Mouse (Mus musculus) c-Kit-negative CD71-positive TER-119-positive erythroid progenitor cells, embryonic 14.5 days (primary cell): ENCODE results near the gene Klhl18.

Experiments used
- DNase-seq: peaks from one replicate; pipeline ENCODE4 v3.0.0-alpha.2; 2013; ENCODE audit warnings: low read depth, low spot score

Klhl18 gene

DNA sequence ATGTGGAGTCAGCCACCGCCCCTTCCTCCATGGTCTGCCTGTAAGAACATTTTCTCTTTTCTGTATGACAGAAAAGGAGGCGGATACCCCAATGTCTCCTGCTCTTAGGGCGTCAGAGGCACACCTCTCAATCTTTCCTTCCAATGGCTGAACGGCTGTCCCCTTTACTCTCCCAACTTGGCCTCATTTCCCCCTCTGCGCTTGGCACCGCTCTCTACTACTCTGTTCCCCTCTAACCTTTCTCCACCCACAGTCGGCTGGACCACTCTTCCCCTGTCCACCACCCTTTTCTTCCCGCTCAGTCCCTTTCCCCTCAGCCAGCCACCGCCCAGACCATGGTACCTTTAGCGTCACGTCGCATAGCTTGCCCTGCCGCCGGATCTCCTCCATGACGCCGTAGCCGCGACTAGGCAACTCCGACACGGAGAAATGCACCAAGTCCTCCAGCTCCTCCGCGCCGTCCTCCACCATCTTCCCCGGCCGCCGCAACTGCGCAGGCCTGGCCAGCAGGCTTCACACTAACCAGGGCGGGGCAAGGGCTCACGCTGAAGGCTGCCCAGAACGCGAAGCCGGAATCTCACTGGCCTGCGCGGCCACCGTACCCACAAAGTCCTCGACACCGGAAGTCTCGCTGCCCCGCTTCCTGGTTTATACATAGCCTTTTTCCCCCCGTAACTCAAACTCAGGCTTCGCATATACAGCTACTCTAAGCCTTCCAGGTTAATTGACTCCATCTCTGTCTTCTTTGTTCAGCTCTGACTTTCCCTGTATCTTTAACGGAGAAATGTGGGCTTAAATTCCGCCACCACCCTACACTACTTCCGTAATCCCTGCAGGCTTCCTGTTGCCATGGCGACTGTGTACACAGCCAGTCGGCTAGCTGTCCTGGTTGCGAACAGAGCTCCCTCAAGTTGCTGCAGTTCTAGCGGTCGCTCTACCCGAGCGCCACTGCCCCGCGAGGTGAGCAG lies at the start of gene Klhl18, which contains the start of gene Kif9:
Klhl18 (minus strand) TSS at position 571 of the 968 bp plus-strand sequence.
Kif9 (plus strand) TSS at position 835 of the 968 bp plus-strand sequence.
- peak; percentile 86 for DNase-seq

DNA sequence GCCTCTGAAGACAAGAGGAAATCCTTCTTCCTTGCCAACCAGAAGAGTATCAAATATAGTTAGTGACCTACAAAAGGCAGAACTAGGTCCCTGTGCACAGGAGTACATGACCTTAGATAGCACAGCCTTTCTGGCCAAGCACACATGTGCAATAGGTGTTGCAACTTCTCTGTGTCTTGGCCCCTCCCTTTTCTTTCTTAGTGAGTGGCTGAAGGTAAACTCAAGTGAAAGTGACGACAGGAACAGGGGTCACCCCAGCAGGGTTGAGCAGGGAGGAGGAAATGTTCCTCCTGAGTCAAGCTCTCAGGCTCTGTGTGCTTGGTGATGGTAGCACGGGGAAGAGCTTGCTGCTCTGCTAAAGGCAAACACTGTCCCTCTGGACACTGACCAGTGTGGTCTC lies 49.2 kb upstream of the Klhl18 start:
- no peak for DNase-seq

DNA sequence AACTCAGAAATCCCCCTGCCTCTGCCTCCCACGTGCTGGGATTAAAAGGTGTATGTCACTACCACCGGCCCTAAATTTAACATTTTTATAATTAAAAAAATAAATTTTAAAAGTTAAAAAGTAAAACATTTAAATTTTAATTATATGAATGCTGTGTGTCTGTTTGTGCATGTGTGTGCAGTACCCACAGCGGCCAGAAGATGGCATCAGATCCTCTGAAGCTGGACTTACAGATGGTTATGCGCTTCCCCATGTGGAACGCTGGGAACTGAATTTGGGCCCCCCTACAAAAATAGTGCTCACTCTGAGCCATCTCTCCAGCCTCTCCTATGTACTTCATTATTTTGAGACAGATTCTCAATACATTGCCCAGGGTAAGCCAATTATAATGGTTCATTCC lies 14.4 kb upstream of the Klhl18 start:
- no peak for DNase-seq

DNA sequence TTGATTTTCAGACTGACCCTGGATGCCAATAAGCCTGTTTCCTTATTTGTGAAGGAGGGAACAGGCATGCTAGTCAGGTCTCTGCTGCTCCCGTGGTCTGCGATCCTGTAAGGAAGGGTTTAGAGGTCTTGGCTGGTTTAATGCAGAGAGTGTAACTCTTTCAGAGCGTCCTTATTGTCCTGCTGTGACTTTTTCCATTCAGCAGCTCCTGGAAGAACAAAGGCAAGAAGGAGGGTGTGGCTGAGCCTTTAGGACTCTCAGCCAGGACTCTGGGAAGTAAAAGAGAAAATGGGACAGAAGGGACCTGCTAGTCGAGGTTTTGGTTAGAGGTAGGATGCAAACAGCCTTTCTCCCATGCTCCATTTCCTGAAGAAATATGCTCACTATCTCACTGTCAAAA lies 12.3 kb upstream of the Klhl18 start:
- DNase-seq: no peak

DNA sequence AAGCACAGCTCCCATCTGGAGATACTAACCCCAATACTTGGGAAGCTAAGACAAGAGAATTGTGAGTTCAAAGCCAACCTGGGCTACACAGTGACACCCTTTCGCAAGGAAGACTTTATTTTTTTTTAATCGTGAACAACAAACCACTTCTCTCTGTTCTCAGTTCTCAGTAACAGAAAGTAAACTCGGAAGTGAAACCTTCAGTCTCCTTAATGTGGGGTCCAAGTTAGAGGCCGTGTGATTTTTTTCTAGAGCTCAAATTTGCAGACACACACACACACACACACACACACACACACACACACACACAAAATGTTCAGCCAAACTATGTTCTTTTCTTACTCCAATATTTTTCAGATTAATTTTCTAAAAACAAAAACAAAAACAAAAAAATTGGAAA lies 2.1 kb upstream of the Klhl18 start:
- no peak for DNase-seq

DNA sequence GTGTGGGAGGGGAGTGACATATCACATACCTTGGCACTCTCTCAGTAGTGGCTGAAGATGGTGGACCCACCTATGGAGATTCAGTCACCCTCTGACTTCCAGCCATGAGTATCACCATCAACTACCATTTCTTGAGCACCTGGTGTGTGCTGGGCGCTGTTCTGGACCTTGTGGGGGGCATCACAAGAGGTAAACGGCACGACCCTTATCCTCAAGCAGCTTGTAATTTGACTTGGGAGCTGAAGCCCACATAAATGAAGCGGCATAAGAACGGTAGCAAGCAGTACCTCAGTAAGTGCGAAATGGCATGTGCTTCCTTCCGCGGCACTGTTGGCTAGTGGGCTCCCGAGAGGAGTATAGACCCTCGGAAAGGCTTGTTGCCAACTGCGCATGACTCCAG lies 1.5 kb upstream of the Klhl18 start:
- DNase-seq: no peak

DNA sequence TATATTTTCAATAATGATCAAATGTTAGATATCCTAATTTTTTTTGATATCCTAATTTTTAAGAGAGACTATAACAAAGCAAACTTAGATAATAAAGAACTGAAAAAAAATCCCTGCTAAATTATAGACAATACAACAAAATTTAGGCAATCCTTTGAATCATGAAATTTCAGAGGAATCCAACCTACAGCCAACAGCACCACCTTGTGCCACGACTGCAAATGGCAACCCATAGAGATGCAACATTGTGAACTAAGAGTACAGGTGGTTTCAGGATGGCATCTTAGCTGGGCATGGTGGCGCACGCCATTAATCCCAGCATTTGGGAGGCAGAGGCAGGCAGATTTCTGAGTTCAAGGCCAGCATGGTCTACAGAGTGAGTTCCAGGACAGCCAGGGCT lies 10.3 kb downstream of the Klhl18 start:
- DNase-seq: no peak

DNA sequence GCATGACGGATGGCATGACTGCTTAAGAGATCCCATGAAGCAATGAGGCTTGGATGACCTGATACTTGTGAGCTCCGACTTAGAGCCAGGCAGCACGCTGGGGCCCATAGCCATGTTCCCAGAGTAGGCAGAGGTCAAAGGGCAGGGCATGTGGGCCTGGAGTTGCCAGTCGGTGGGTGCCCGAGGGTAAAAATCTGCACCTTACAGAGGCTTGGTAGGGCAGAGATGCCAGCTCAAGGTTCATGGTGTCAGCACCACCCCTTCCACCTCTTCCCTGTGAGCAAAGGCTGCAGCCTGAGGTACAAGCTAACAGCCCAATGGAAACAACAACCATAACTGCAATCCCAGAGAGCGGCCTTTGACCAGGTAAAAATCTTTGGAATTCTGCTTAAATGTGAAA lies 11.2 kb downstream of the Klhl18 start:
- DNase-seq: no peak

DNA sequence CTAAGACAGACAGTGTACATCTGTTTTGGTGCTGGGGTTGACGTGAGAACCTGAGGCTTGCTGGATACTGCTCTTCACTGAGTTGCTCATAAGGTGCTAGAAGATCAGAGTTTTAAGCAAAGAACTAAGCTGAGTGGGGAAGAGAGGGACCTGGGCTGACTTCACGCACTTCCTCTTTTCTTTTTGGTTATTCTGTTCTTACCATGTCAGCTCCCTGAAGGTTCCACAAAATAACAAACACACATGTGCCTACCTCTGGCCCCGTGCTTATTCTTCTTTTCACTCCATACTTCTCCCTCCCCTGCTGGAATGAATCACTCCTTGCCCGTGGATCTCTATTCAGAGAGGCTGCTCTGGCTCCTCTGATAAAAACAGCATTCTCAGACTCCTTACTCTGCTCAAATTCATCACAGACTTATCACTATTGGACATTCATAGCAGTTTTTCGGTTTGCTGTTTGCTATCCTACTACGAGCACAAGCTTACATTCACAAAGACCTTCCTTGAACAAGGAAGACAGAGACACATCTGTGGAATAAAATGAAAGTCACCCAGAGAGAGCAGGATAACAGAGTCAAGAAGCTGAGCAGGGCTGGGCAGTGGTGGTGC lies 12.4 kb downstream of the Klhl18 start:
- no peak for DNase-seq

DNA sequence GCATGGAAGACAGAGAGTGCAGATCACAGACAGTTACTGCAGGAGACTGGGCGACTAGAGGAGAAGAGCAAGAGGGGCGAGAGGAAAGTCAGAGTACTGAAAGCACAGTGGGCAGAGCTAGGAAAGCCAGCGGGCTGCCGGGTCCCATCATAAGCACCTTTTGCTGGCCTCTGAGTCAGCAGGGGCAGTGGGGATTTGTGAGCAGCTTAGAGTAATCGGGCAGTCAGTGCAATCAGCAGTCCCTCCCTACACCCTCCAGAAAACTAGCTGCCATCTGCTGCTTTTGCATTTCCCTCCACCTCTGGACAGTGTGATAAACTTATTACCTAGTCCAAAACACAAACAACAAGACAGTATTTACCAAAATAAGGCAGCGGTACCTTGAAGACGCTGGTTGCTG lies 14.2 kb downstream of the Klhl18 start:
- DNase-seq: no peak

DNA sequence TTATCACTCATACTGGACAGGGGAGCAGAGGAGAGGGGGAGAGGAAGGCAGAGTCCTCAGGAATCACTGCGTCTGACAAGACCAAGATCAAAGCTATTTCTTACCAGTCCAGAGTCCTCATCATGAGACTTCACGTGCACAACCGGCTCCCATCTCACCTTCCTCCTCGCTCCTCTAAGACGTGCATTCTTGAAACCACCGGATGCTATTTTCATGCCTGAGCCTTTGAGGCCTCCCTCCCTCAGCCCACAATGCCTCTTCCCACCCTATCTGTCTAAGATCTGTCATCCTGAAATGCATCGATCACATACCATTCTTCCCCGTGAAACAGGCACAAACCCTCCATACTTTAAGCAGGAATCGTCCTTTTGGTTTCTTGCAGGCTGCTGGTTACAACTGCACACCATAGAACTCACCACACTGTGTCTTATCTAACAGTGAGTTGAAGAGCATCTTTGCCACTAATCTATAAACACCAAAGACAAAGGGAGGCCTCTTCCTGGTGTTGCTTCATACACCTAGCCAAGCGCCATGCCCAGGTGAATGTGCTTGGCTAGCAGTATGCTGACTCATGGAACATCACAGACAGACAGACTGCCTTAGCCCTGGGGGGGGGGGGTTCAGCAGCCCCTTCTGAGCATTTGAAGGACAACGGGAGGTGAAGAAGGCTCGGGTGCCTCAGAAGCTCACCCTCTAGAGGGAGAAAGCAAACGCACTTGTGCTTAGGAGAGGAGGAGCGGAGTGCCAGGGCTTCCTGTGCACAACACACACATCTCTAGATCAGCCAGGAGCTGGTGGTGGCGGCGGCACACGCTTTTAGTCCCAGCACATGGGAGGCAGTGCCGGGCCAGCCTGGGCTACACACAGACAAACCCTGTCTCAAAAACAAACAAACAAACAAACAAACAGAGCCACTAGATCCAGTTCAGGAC lies 15.3 kb downstream of the Klhl18 start:
- no peak for DNase-seq

DNA sequence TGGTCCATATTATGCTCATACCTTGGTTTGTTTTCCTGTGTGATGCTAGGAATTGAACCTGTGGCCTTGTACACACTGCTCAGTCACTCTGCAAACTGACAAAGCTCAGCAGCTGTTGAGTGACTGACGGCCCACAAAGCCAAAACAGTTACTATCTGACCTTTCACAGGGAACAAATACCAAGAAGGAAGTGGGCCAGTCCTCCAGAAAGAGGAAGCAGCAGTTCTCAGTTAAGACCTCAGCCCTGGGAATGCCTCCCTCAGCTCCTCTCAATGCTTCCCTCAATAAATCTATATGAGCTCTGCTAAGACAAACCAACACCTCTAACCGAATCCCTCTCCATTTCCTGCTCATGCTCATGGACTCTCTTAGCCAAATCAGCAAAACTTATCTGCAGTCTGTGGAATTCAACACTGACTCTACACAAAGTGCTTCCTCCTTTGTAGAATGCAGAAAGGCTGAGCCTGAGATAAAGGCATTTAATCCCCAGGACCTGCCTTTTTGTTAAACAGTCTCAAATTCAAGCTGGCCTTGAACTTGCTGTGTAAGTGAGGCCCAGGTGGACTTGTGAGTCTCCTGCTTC lies 17.3 kb downstream of the Klhl18 start:
- no peak for DNase-seq

DNA sequence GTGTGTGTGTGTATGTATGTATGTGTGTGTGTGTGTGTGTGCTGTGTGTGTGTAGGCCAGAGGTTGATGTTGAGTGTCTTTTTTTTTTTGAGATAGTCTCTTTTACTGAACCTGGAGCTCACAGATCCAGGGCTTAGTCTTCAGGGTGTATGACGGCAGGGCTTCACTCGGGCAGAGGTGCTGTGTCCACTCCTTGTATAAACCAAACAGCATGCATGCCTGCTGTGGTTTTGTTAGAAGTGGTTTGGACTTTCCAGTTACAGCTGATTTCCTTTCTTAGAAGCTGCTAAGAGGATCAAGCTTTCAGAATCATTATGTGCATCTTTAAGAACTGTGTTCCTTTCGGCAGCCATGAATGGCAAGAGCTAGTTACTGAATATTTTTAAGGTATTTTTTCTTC lies 18.6 kb downstream of the Klhl18 start:
- no peak for DNase-seq

DNA sequence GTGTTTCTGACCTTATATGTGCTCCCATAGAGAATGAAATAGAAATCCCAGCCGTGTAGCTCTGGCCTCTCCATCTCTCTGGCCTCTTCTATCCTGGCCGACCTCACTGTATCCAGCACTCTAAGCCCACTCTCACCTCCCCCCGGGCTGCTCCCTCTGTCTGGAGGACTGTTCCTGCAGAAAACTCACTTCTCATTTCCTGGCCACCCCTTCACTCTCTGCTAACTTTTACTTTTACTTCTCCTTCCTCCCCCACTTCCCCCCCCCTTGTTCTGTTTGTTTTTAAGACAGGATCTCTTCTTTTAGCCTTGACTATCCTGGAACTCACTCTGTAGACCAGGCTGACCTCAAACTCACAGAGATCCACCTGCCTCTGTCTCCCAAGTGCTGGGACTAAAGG lies 24.0 kb downstream of the Klhl18 start:
- no peak for DNase-seq

DNA sequence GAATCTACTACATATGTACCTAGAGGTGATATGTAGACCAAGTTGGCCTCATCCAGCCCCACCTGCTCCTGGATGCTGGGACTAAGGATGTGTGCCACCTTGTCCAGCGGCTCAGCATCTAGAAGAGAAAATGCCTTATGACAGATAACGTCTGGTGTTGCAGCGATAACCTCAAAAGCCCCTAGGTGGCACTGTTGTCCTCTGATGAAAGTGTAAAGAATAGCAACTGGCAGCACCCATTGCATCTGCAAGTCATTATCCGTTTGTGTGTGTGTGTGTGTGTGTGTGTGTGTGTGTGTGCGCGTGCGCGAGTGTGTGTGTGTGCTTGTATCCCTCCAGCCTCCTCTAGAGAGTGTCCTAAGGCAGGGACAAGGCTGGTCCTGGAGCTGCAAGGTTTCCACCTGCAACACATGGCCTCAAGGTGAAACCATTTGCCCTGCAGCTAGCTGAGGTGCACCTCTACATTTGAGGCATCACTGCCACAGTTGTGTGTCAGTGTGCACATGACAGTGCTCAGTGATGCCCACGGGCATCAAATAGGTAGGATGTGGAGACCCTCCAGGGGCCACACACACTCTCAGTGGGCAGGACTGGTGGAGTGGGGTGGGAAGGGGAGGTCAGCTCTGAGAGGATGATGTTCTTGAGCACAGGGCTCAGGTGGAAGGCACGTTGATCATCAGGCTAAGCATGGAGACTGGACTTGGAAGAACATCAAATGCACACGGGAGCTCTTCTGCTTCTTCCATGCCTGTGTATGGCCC lies 27.5 kb downstream of the Klhl18 start:
- peak; percentile 44 for DNase-seq

DNA sequence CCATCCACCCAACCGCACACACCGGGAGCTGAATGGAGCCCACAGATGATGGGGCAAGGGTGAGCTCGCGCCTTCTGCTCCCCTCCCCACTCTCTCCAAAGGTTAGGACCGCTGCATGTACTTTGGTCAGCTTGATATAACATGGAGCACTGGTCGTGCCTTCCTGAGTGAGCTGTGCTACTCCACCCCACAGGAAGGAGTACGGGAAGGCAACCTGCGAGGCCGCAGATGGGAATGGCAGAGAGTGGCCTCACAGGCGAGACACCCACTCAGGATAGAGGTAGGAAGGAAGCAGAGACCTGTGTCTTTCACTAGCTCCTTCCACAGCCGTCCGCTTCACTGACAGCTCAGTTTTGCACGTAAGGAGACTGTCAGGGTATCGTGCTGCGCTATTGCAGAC lies 28.1 kb downstream of the Klhl18 start:
- no peak for DNase-seq

DNA sequence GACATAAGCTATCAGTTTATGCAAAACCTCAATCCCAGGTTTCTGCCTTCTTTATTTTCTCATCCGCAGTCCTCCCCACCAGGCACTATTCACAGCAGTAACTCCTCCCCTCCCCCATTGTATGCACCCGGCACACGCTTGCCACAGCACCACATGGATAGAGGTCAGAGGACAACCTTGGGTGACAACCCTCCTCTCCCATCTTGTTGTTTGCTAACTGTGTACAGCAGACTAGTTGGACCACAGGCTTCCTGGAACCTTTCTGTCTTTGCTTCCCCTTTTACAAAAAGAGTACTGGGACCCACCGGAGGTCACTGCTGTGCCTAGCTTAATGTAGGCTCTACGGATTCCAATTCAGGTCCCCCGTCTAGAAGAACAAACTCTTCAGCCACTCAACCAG lies 35.9 kb downstream of the Klhl18 start:
- no peak for DNase-seq

DNA sequence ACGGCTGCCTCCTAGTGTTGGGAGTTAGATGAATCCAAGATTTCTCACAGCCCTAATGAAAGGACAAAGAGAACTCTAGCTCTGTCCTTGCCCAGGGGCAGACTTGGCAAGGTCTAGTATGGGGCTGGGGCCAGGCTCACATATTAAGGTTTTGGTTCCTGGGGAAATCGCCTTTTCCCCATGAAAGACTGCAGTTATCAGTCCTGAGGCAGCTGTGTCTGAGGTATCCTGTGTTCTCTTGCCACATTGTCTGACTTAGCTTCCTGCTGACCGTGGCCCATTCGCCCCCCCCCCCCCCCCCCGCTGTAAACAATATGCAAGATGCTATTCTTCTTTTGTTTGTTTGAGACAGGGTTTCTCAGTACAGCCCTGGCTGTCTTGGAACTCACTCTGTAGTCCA lies 36.4 kb downstream of the Klhl18 start:
- DNase-seq: no peak

DNA sequence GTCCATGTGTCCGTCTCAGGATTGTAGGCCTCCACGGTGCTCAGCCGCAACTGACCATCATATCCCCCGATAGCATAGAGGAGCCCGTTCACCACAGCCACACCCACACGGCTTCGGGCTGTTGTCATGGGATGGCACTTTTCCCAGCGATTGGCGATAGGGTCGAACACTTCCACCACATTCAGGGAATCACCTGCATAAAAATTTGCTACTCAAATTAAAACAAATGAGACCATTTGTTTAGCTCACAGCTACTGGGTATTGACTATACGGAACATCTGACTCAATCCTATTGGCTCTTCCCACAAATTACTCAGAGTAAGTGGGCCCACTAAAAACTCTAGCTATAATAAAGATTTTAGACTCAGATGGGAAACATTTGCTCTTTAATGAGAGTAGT lies 40.5 kb downstream of the Klhl18 start:
- no peak for DNase-seq

DNA sequence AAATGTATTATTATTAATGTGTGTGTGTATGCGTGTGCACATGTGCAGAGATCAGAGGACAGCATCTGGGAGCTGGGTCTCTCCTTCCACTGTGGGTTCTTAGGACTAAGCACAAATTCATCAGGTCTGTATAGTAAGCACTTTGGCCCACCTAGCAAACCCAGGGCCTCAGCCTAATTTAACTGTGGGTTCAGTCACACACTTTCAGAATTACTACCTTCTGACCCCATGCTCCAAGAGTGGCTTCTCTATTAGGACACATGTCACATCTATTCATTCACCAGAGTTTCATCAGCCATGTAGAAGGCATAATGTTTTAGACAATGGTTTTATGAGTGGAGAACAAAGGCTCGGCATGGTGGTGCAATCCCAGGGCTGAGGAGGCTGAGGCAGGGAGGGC lies 43.4 kb downstream of the Klhl18 start:
- no peak for DNase-seq

DNA sequence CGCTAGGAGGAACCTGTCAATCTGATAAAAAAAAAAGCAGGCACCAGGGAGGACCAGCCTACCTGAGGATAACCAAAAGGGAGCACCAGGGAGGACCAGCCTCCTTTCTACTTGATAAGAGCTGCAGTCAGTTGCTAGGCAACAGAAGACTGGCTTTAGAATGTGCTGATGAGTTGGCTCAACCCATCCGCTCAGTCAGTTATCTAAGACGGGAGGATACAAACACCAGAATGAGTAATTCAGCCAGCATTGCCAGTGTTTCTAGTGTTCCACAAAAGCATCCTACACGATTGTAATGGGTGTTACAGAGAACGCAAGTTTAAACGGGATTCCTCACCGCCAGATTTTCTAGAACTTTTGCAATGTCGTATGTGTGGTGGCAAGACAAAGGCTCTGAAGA lies 45.3 kb downstream of the Klhl18 start:
- DNase-seq: no peak
